Comparison of ENCODE assay signal across 23 mouse cellular contexts in genomic region chr6:54018038-54018437, GRCm38 (mm10). TPM values are rescaled to one million over a fixed set of nuclear protein-coding genes. Genes with fewer than 3 reads are reported as not detected.
DNase-seq lines count a peak whose midpoint lies in the region; ATAC-seq and TF ChIP-seq lines count a peak whose summit lies in the region.
"Had no signal": no experiment of that assay in that cellular context is flagged by ENCODE, and none has a peak within 500 bp of the region (broad histone marks: within the 10 kb centered on the region; RNA-seq: fewer than 3 reads in every experiment).

No protein-coding gene starts in this region.

- no peak for TF ChIP-seq CTCF in kidney, postnatal 0 days (IDR thresholded peaks at IDR 0.05; ENCODE audit: low read depth)

- no peaks in the 10 kb centered on the region for H3K27me3 ChIP-seq in kidney, embryonic 14.5 days (ENCODE audit: control insufficient read depth, insufficient read depth, low read length)
- no peaks in the 10 kb centered on the region for H3K27me3 ChIP-seq in kidney, postnatal 0 days (ENCODE audit: insufficient read depth, low read length)
- H3K27me3 ChIP-seq: hindbrain, embryonic 12.5 days; intestine, embryonic 15.5 days had no signal

- no peaks in the 10 kb centered on the region for H3K9me3 ChIP-seq in kidney, embryonic 14.5 days (ENCODE audit: control insufficient read depth, low read length)
- H3K9me3 ChIP-seq in kidney, postnatal 0 days (replicated peaks; ENCODE audit: low read length), result no peaks in the 10 kb centered on the region
- H3K9me3 ChIP-seq: hindbrain, embryonic 12.5 days; intestine, embryonic 15.5 days had no signal

- no peak overlapping the region for H3K9ac ChIP-seq in kidney, embryonic 14.5 days (ENCODE audit: low read depth, low read length)
- no peak overlapping the region for H3K9ac ChIP-seq in kidney, postnatal 0 days (ENCODE audit: low read depth, low read length)
- H3K9ac ChIP-seq: hindbrain, embryonic 12.5 days; intestine, embryonic 15.5 days had no signal

- no peaks in the 10 kb centered on the region for H3K36me3 ChIP-seq in kidney, embryonic 14.5 days (ENCODE audit: control insufficient read depth, insufficient read depth, low read length)
- no peaks in the 10 kb centered on the region for H3K36me3 ChIP-seq in kidney, postnatal 0 days (ENCODE audit: insufficient read depth, low read length)
- H3K36me3 ChIP-seq: hindbrain, embryonic 12.5 days; intestine, embryonic 15.5 days had no signal

- peak; percentile 16 to 58 for DNase-seq in kidney, adult 8-10 months
- peak; percentile 76 for DNase-seq in ZHBTc4 (ENCODE audit: low read depth, low spot score)
- DNase-seq in kidney, postnatal 0 days (ENCODE audit: low spot score), result peak; percentile 75
- peak; percentile 44 for DNase-seq in lung, postnatal 25 days (ENCODE audit: low spot score)
- no peak for DNase-seq in layer of hippocampus, adult 8-10 months (ENCODE audit: low spot score in 2 of 2)
- no peak for DNase-seq in urinary bladder, adult 18-20 months (ENCODE audit: low spot score in 2 of 2)
- DNase-seq: cerebellum, adult 11-12 months; right cerebral cortex, postnatal 4 days had no signal

- no peak overlapping the region for H3K27ac ChIP-seq in kidney, embryonic 14.5 days (ENCODE audit: low read depth, low read length)
- H3K27ac ChIP-seq in kidney, postnatal 0 days, result 0 out of 2 replicates have a peak overlapping the region, but pooled peaks have one; percentile 10
- H3K27ac ChIP-seq: hindbrain, embryonic 12.5 days; intestine, embryonic 15.5 days had no signal

- 15% methylated on average over 2 of the region's 2 CpGs for WGBS in kidney, embryonic 14.5 days
- 16% methylated on average over 2 of the region's 2 CpGs for WGBS in kidney, postnatal 0 days

- 0 out of 2 replicates have a peak, but pooled peaks cover 4% of the 10 kb centered on the region for H3K4me1 ChIP-seq in kidney, embryonic 14.5 days (ENCODE audit: control insufficient read depth, insufficient read depth, low read length)
- H3K4me1 ChIP-seq in kidney, postnatal 0 days (replicated peaks; ENCODE audit: insufficient read depth, low read length), result no peaks in the 10 kb centered on the region
- H3K4me1 ChIP-seq: hindbrain, embryonic 12.5 days; intestine, embryonic 15.5 days had no signal

- no peak for ATAC-seq in kidney, embryonic 14.5 days (ENCODE audit: low FRiP score, low TSS enrichment)
- no peak for ATAC-seq in kidney, postnatal 0 days (replicated peaks; ENCODE audit: low FRiP score, low read depth)
- ATAC-seq: activated CD4-positive, CD25-positive, alpha-beta regulatory T cell, adult 4 months; forebrain, embryonic 14.5 days; intestine, embryonic 15.5 days had no signal

- no peak overlapping the region for H3K4me3 ChIP-seq in kidney, embryonic 14.5 days (ENCODE audit: low read length)
- no peak overlapping the region for H3K4me3 ChIP-seq in kidney, postnatal 0 days (replicated peaks; ENCODE audit: low read depth, low read length)
- H3K4me3 ChIP-seq: hindbrain, embryonic 12.5 days; intestine, embryonic 15.5 days had no signal

- H3K4me2 ChIP-seq in kidney, embryonic 14.5 days (replicated peaks; ENCODE audit: low read depth, low read length), result no peak overlapping the region
- H3K4me2 ChIP-seq in kidney, postnatal 0 days (ENCODE audit: low read length), result no peak overlapping the region
- H3K4me2 ChIP-seq: hindbrain, embryonic 12.5 days; intestine, embryonic 15.5 days had no signal

RNA-seq across cellular contexts. Expression of gene Chn2, which starts 21.3 kb away (rescaled TPM):
- 13.3 and 17.3 TPM in 2 replicates for polyA plus RNA-seq in kidney, embryonic 14.5 days (2014; fragmentation: Nextera tagmentation; extraction: Ambion mirVana)
- polyA plus RNA-seq in kidney, postnatal 0 days (2015; fragmentation: Nextera tagmentation; extraction: Ambion mirVana), result 16.3 and 16.8 TPM in 2 replicates
- total RNA-seq in layer of hippocampus, adult 8-10 months (2022), result 10 to 100 TPM; 22.1 to 26.4 (median 24.1) TPM
- total RNA-seq: MEL had no signal

RNA-seq across cellular contexts. Expression of gene Cpvl, which starts 39.6 kb away (rescaled TPM):
- 0.32 and 0.51 TPM in 2 replicates for polyA plus RNA-seq in kidney, embryonic 14.5 days (2014; fragmentation: Nextera tagmentation; extraction: Ambion mirVana)
- polyA plus RNA-seq in kidney, postnatal 0 days (2015; fragmentation: Nextera tagmentation; extraction: Ambion mirVana), result 0.50 and 0.59 TPM in 2 replicates
- not detected for total RNA-seq in layer of hippocampus, adult 8-10 months (2022)
- total RNA-seq: left cerebral cortex, postnatal 36 days; liver, adult 2 months; MEL; midbrain, postnatal 0 days had no signal
- polyA plus RNA-seq: activated CD4-positive, CD25-positive, alpha-beta regulatory T cell, adult 4 months; brain, embryonic 14.5 days; cortical plate, adult 2 months; forebrain, embryonic 14.5 days; gonadal fat pad, adult 2 months; heart, embryonic 16.5 days; hindbrain, embryonic 12.5 days; liver, adult 2 months; neural tube, embryonic 11.5 days; urinary bladder, adult 2 months had no signal

Comparison
In these comparisons a context has a peak if more than half of its experiments do, and no peak if none do; other contexts are left out.
1. DNase-seq: peak in kidney, adult 8-10 months (2 of 2), ZHBTc4 (single experiment), kidney, postnatal 0 days (single experiment) and lung, postnatal 25 days (single experiment); none in layer of hippocampus, adult 8-10 months (0 of 2) and urinary bladder, adult 18-20 months (0 of 2).